Mouse (Mus musculus): ENCODE measurements around the gene Klhl42.

The Klhl42 gene

DNA sequence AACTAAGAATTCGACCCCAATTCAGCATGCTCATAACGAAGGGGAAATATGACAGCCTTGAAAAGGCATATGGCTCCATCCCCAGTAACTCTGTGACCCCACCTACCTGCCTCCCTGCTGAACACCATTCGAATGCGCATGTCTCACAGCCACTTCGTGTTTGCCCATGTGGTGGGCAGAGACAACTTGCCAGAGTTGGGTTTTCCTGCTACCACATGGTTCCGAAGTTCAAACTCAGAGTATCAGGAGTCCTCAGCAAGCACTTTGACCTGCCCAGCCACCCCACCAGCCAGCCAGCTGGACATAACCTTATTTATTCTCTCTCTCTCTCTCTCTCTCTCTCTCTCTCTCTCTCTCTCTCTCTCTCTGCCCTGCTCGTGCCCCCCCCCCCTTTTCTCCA is 3.4 kb upstream of the Klhl42 start:
- DNase-seq (ENCODE audit: low spot score): no peak

DNA sequence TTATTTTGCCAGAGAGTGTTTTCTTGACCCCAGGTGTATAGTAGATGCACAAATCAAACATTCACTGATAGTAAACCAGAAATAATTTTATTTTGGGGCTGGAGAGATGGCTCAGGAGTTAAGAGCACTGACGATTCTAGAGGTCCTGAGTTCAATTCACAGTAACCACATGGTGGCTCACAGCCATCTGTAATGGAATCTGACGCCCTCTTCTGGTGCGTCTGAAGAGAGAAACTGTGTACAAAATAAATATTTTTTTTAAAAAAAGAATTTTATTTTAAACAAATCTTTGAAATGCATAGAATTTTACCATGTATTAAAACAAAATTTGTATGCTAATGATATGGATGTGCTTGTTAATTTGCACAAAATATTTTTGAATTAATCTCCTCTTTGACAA is 2.7 kb upstream of the Klhl42 start:
- DNase-seq (ENCODE audit: low spot score): no peak

DNA sequence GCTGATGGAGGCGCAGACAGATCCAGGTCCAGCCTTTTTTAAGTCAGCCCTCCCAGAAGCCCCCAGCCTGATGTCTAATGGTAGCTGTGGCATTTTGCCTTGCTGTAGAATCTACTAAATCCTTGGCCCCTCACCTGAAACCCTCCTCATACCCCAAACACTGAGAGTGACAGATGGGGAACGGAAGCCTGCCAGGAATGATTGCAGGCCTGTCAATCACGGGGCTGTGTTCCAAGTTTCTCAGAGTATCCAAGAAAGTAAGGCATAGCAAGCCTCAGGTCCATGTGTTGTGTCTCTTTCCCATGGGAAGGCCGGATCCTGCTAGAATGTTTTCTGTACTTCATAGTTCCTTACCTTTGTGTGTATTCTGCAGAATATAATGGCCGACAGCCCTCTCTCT is 988 bp upstream of the Klhl42 start:
- no peak for DNase-seq (ENCODE audit: low spot score)

DNA sequence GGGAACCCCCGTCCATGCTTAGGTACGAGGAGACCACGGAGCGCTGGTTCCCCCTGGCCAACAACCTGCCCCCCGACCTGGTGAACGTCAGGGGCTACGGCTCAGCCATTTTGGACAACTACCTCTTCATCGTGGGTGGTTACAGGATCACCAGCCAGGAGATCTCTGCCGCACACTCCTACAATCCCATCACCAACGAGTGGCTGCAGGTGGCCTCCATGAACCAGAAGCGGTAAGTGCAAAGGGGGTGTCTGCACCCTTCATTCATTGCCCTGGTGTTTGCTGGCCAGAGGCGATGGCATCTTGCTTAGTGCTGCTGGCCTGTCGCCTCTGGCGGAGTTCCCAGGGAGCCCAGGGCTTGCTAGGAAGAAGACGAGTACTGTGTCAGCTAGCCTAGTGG is 957 bp downstream of the Klhl42 start:
- peak; percentile 26 for DNase-seq (ENCODE audit: low spot score)

DNA sequence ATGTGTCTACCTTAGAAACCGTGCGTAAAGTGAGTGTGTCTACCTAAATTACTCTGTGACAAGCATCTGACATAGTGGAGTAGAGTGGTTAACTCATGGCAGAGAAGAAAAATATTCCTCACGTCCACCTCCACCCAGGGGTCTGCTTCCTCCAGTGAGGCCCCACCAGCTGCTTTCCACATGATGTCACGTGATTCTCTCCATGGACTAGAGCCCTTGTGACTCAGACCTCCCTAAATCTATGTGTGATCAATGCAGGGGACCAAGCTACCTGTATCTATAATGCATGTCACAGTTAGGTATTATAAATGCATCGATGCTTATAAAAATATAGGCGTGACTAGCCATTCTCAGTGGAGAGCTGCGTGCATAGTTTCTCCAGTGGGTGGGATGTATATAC is 3.6 kb downstream of the Klhl42 start:
- DNase-seq (ENCODE audit: low spot score): no peak

DNA sequence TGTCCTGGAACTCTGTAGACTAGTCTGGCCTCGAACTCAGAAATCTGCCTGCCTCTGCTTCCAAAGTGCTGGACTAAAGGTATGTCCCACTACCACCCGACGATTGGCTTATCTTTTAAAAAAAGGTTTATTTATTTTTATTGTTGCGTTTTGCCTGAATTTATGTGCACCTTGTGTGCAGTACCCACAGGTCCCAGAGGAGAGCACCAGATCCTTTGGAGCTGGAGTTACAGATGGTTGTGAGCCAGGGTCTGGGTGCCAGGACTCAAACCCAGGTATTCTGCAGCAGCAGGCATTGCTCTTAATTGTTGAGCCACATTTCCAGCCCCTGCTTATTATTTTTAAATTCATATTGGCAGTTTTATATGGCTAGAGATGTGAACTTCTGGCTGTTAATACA is 4.9 kb downstream of the Klhl42 start:
- no peak for DNase-seq (ENCODE audit: low spot score)

DNA sequence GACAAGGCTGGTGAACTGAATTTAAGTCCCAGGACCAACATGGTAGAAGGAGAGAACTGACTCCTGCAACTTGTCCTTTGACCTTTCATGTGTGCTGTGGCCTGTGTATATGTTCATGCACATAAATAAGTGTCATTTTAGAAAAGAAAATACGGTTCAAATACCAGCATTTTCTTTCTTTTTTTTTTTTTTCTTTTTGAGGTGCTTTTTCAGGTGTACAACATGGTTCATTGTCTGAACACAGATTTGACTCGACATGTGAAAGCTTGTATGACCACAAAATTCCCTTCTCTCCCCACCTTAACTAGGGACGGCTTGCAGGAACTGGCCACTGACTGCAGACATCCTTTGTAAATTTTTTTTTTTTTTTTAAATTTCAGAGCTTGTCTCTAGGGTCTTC is 5.8 kb downstream of the Klhl42 start:
- DNase-seq (ENCODE audit: low spot score): no peak

DNA sequence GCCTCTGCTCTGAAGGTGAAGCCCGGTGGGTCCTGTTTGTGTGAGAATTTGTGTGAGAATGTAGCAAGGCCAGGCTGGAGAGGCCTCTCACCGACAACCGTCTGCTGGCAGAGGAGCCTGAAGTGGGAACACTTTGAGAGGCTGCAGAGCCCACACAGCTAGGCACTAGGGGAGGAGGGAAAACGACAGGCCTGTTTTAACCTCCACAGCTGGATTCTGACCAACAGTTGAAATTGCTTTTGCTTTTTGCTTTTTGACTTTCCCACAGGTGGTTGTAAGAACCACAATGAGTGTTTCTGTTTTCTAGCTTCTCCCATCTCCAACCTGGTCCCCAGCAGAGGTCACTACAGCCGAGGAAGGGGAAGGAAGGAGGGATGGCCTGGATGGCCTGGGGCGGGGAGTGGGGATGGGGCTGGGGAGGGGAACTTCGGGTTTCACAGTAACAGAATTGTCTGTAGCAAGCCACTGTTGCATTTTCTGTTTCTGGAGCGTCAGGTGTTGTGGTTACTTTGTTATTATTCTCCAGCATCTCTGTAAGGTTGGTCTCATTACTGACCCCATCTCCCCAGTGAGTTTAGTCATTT is 6.3 kb downstream of the Klhl42 start:
- no peak for DNase-seq (ENCODE audit: low spot score)

DNA sequence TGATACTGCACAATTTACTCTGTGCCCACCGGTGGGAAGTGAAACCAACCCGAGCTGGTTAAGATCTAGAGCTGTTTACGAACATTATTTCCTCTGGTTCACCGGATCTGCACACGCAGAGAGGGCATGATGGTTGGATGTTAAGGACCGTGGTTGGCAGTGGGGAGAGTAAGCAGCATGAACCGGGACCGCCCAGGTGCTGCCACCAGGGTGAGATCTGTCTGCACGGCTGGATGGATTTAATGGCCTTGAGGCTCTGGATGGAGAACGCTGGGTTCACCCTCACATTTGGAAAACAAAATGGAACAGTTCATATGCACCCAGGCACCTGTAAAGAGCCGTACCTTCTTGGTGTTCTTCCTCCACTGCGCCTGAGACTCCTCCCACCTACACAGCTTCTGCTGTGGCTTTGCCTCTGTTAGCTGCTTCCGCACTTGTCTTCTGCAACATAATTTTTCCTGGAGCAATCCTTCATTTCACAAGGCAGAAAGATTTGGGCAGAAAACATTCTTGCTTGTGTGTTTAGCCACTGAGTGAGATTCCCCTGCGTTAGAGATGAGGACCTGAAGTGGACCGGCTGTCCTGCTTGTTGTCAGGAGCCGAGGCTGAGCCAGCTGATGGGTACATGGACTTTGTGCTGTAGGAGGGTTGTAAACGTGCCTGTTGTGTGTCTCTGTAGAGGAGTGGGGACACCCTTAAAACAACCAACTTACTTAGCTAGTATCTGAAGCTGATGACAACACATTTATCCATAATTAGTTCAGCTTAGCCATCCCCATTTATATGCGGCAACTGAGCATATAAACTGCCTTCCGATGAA is 8.5 kb downstream of the Klhl42 start:
- no peak for DNase-seq (ENCODE audit: low spot score)

DNA sequence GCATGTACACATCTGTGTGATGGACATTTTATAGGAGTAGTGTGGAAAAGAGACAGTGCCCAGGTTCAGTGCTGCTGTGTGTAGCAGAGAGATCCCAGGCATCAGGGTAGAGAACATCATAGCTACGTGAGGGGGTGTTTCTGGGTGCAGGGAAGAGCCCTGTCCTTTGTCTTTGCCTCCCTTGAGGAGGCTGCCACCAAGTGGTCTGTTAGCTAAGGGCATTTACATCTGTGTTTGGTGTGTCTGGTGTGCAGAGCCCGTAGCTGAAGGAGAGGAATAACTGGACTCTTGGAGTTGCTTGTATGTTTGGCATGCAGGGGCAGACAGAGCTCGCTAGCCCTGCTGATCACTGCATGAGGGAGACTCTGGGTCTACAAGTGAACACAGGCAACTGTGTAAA is 11.1 kb downstream of the Klhl42 start:
- DNase-seq (ENCODE audit: low spot score): no peak

DNA sequence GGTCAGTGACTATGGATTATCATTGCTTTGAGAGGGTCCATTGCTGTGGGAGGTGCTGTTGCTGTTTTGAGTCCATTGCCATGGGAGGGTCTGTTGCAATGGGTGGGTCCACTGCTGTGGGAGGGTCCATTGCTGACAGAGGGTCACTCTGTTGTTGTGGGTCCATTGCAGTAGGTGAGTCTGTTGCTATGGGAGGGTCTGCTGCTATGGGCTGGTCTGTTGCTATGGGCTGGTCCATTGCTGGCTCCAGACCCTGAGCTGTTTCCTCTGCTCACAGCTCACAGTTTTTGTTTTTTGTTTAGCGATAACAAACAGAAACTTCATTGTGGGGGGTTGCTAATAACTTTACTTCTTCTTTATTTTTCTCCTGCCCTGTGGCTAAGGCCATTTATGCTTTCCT is 14.3 kb downstream of the Klhl42 start:
- DNase-seq (ENCODE audit: low spot score): no peak

DNA sequence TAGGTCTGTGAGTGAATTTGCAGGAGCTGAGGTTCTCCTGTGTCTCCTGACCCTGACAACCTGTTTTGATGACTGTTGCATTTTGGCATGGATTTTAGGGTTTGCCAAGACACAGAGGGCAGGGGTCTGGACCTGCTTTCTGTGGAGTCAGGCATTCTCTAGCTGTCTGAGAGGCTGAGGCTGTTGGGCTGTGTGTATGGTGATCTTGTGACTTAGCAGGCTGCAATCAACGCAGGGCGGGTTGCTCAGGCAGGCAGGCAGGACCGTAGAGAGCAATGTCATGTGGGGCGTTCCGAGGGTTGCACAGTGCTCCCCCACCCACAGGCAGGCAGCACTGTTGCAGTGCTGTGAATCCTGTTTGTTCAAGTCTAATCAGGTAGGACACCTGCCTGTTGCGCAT is 15.5 kb downstream of the Klhl42 start:
- no peak for DNase-seq (ENCODE audit: low spot score)

DNA sequence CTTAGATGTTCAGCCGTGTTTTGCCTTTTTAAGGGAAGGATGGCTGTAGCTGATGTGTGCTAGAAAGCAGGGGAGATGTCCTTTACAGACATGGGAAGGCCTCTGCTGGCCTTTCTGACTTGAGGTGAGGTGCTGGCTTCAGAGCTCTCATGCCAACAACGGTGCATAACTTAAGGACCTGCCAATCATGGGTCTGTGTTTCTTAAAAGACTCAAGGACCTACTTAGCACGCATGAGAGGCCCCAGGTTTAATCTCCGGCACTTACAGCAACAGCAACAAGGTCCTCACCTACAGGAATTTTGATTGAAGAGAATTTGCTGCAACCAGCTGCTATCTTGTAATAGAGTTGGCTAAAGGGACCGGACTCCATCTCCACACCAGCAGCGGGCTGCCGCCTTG is 18.1 kb downstream of the Klhl42 start:
- no peak for DNase-seq (ENCODE audit: low spot score)

DNA sequence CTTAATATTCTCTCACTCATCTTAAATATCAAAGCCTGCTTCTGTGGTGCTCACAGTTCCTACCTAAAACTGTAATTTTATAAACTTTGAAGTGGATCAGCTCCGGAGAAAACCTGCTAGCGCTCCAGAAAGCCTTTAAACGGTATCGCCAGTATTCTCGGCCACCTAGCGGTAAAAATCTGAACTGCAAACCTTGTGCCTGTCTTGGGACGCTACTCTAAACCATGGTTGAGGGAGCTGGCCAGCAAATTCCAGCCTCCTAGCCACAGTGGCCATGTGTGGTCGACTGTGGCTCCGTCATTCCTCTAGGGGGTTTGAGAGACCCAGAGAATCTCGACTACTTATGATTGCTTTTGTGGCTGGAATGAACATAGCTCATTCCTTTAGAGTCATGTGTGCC is 25.4 kb downstream of the Klhl42 start:
- DNase-seq (ENCODE audit: low spot score): no peak

DNA sequence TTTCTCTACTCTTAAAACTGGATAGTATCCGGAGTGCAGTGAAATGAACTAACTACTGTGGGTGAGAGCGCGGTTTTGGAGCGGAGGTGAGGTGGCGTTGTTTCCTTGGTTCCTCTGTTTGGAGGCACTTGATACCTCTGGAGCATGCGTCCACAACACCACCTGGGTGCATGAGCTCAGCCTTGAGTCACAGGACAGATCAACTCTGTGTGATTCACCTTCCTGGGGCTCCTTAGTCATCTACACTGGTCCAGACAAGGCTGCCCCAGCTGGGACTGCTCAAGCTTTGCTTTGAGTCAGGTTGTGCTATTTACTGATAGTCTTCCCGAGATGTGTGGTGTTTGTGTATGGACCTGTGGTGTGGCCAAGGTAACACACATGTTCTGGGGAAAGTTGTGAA is 26.6 kb downstream of the Klhl42 start:
- DNase-seq (ENCODE audit: low spot score): no peak

DNA sequence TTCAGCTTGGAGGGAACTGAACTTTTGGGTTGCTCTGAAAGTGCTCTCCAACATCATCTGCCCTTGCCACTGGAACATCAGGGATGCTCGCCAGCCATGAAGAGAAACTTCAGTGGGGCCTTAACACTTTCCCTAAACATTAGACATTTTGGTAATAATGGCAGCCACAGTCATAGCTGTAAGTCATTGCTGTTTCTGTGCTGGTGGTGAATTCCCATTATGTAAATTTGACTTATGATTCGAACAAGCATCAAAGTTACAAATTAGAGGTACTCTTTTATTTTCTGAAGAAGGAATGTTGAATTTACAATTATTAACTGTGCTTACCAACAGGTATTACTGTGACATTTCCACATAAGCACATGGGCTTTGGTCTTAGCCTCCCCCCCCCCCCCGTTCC is 27.0 kb downstream of the Klhl42 start:
- DNase-seq (ENCODE audit: low spot score): no peak

DNA sequence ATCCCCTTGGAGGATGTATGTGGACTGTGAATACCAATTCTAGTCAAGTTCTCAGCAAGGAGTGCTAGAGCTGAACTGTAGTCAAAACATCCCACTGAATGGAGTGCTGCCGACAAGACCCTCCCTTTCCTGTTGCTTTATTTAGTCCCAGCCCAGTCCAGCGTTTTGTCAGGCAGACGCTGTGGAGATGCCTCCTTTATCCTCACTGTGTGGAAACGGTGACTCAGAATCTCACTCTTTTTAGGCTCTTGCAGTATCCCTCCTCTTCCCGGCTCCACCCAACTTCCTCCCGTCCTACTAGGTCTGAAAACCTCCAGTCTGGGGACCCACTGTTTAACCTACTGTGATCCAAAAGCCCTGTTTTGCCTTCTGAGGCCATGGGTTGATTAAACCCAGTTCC is 30.1 kb downstream of the Klhl42 start:
- no peak for DNase-seq (ENCODE audit: low spot score)

DNA sequence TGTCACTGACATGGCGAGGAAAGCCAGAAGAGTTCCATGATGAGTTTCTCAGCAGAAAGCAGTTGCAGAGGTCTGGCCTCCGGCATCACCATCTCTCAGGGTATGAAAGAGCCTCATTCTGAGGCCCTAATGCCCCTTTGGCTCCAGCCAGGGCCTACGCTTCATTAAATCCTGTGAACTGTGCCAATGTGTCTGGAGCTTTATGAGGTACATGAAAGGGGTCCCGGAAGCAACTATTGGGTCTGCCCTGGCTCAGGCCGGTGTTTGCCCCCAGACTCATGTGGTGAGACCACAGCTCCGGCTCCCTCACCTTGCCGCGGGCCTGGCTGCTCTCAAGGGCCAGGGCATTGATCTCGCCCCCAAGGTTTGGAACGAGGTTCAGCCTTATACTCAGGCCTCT is 36.1 kb downstream of the Klhl42 start:
- no peak for DNase-seq (ENCODE audit: low spot score)

DNA sequence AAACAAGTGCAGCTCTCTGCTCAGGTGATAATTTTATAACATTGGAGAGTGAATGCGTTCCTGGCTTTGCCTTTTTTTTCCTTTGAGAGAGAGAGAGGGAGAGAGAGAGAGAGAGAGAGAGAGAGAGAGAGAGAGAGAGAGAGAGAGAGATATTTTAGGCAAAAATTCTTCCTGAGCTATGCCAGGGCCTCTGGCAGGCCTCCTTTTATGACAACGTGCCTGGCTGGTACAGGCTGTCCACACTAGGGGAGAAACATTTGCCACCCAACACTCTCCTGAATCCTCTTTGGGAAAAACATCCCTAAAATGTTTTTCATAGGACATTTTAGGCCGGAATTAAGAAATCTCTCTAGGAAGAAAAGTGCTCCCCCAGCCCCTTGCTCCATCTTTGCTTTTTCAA is 47.1 kb downstream of the Klhl42 start:
- no peak for DNase-seq (ENCODE audit: low spot score)

DNA sequence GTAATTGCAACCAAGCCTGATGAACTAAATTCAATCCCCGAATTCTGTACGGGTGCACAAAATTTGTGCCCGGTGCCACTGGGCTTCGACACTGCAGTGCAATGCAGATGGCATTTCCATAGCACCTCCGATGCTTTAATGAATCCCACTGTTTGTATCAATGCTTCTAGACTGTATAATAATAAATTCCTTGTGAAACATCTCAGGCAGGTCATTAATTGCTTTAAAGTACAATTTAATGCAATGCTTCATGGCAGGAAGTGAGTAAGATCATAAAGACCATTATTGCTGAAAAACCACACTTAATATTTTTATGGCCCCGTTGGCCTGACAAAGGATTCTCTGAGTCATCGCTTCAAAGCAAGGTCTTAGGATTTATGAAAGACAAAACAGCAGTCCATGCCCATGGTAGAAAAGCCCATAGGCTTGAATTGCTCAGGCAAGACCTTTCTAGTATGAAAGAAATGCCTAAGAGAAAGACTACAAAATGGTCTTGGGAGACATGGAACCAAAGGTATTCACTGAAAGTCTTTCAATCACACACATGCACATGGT is 49.5 kb downstream of the Klhl42 start:
- no peak for DNase-seq (ENCODE audit: low spot score)

DNA sequence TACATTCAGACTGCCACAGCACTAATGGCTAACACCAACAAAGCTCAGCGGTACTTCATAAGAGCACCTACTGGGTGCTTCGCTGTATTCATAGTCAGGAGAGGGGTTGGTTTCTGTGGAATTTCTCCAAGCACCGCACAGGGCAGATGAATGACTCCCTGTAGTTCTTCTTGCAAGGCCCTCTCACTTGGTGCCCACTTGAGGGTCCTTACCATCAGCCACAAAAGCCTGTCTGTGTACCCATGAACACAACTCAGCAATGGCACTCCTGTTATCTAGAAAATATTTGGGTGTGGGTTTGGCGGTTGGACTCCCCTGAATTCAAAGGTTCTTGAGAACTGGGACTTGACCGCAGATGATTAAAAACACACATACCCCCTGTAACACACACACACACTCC is 53.5 kb downstream of the Klhl42 start:
- DNase-seq (ENCODE audit: low spot score): no peak

DNA sequence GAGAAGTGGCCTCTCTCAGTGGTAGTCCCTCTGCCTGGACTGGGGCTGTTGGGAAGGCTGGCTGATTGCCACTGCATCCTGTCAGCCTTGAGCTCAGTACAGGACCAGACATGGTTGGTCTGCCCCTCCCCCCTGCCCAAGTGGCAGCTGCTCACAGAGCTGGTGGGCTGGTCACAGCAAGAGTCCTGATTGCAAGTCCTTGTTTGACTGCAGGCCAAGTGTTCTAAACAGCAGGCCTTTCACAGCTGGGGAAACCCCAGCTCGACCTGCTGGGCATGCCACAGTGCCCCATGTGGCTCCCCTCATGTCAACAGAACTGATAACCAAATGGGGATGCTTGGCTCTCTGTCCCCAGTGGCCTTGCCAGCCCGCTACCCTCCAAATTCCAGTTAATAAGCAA is 54.1 kb downstream of the Klhl42 start:
- peak; percentile 93 for DNase-seq (ENCODE audit: low spot score)

DNA sequence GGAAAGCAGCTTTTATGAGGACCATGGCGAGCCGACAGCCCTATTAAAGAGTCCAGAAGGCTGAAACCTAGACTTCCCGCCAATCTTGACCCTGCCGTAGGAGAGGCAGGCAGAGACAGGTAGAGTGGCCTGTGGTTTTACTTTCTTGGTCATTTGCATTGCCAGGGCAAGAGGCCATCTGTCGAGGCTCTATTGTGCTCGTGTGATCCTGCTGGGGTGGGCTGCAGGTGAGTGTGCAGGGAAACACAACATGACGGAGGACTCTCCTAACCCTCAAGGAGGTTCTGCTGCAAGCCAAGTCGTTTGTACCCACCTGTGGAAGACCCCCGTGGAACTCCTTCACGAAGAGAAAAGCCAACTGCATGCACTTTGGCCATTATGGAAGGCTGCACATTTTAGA is 54.6 kb downstream of the Klhl42 start:
- DNase-seq (ENCODE audit: low spot score): no peak

DNA sequence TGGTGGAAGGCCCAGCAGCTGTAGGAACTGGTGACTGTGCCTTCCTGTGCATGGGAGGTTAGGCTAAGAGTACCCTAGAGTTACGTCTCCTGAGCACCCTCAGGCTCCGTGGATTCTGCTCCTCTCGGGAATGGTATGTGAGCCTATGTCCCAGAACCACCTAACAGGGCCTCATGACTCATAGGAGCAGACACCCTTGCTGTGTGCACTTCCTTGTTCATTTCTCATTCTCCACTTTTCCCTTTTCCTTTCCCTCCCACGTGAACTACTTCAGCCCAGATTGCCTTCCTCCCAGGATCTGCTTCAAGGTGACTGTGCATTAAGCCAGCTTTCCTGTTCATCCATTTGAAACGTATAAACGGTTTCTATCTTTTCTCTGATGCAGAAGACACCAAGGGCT is 59.9 kb downstream of the Klhl42 start:
- DNase-seq (ENCODE audit: low spot score): no peak

All from MN1 (cell line).